ENCODE assay signal across 26 mouse cellular contexts in genomic region chr6:73190756-73191155, GRCm38 (mm10). TPM values are rescaled to one million over a fixed set of nuclear protein-coding genes. Genes with fewer than 3 reads are reported as not detected.
"Had no signal": no experiment of that assay in that cellular context is flagged by ENCODE, and none has a peak within 500 bp of the region (broad histone marks: within the 10 kb centered on the region; RNA-seq: fewer than 3 reads in every experiment).

No protein-coding gene starts in this region.

- ATAC-seq: hindbrain, postnatal 0 days; intestine, embryonic 16.5 days; liver, embryonic 12.5 days had no signal

- H3K4me2 ChIP-seq: heart, embryonic 13.5 days; heart, embryonic 15.5 days; hindbrain, embryonic 13.5 days; hindbrain, embryonic 15.5 days; limb, embryonic 13.5 days; limb, embryonic 15.5 days; liver, embryonic 12.5 days had no signal

- H3K9me3 ChIP-seq: heart, embryonic 10.5 days; heart, embryonic 13.5 days; heart, embryonic 15.5 days; hindbrain, embryonic 13.5 days; hindbrain, embryonic 15.5 days; limb, embryonic 13.5 days; limb, embryonic 15.5 days; liver, embryonic 12.5 days had no signal

- H3K36me3 ChIP-seq: heart, embryonic 10.5 days; heart, embryonic 13.5 days; heart, embryonic 15.5 days; hindbrain, embryonic 13.5 days; hindbrain, embryonic 15.5 days; limb, embryonic 13.5 days; limb, embryonic 15.5 days; liver, embryonic 12.5 days had no signal

- H3K9ac ChIP-seq: heart, embryonic 13.5 days; heart, embryonic 15.5 days; hindbrain, embryonic 13.5 days; hindbrain, embryonic 15.5 days; limb, embryonic 13.5 days; limb, embryonic 15.5 days; liver, embryonic 12.5 days; liver, embryonic 14.5 days had no signal

- DNase-seq: gastrocnemius, adult 2 months; gastrocnemius, postnatal 10 days; gastrocnemius, postnatal 25 days; heart, adult 18-20 months; heart, postnatal 14 days; heart, postnatal 36 days; kidney, adult 18-20 months; kidney, adult 8-10 months; kidney, postnatal 10 days; kidney, postnatal 25 days; kidney, postnatal 4 days; layer of hippocampus, postnatal 36 days; left cerebral cortex, postnatal 4 days had no signal

- H3K27ac ChIP-seq: gastrocnemius, adult 2 months; heart, embryonic 10.5 days; heart, embryonic 13.5 days; heart, embryonic 15.5 days; hindbrain, embryonic 13.5 days; hindbrain, embryonic 15.5 days; hindbrain, postnatal 0 days; layer of hippocampus, adult 2 months; limb, embryonic 13.5 days; limb, embryonic 15.5 days; liver, embryonic 12.5 days; liver, embryonic 14.5 days had no signal

- H3K27me3 ChIP-seq: heart, embryonic 13.5 days; heart, embryonic 15.5 days; hindbrain, embryonic 13.5 days; hindbrain, embryonic 15.5 days; limb, embryonic 13.5 days; limb, embryonic 15.5 days; liver, embryonic 12.5 days had no signal

- H3K4me3 ChIP-seq: gastrocnemius, adult 2 months; heart, embryonic 10.5 days; heart, embryonic 13.5 days; heart, embryonic 15.5 days; hindbrain, embryonic 13.5 days; hindbrain, embryonic 15.5 days; layer of hippocampus, adult 2 months; limb, embryonic 13.5 days; limb, embryonic 15.5 days; liver, embryonic 12.5 days had no signal

- H3K4me1 ChIP-seq: hindbrain, embryonic 13.5 days; hindbrain, embryonic 15.5 days; limb, embryonic 13.5 days; limb, embryonic 15.5 days; liver, embryonic 12.5 days had no signal

RNA-seq across cellular contexts. Expression of gene Dnah6, which starts 30.7 kb away (rescaled TPM):
- polyA plus RNA-seq: liver, adult 2 months had no signal
